Mouse (Mus musculus) forebrain, postnatal 0 days (tissue): ENCODE measurements around the gene Mup12. TPM values are rescaled to one million over a fixed set of nuclear protein-coding genes. Genes with fewer than 3 reads are reported as not detected.
"Not testable (repeated sequence)": the region's sequence is repeated elsewhere in the genome, so short reads cannot be mapped to it uniquely, and the experiment has no call there.

ENCODE experiments used
- ATAC-seq: fragments of 200-750 bp; cut with Nextera tagmentation; 2 replicates; pipeline ENCODE4 v1.8.0; 2017; ENCODE audit warnings: mild to moderate bottlenecking, moderate library complexity
- DNase-seq: peaks from one replicate; pipeline ENCODE4 v3.0.0-alpha.2; 2015
- H3K27ac ChIP-seq: fragments of 300-500 bp; sonication (generic); 2 replicates; pipeline ENCODE4 v1.5.1; 2014; ENCODE audit warnings: low read depth, mild to moderate bottlenecking, antibody characterized with exemption, low read length, moderate library complexity, mixed read lengths
- H3K27me3 ChIP-seq: fragments of 300-500 bp; sonication (generic); 2 replicates; pipeline ENCODE4 v1.6.1; 2014; ENCODE audit warnings: mild to moderate bottlenecking, low read length, mixed read lengths; ENCODE audit not compliant: insufficient read depth
- H3K36me3 ChIP-seq: fragments of 300-500 bp; sonication (generic); 2 replicates; pipeline ENCODE4 v1.6.1; 2014; ENCODE audit warnings: mild to moderate bottlenecking, moderate library complexity; ENCODE audit not compliant: insufficient read depth
- H3K4me1 ChIP-seq: fragments of 300-500 bp; sonication (generic); 2 replicates; pipeline ENCODE4 v1.6.1; 2014; ENCODE audit warnings: antibody characterized with exemption; ENCODE audit not compliant: insufficient read depth
- H3K4me2 ChIP-seq: fragments of 300-500 bp; sonication (generic); 2 replicates; pipeline ENCODE4 v1.6.1; 2014; ENCODE audit warnings: low read depth, mild to moderate bottlenecking, moderate library complexity
- H3K4me3 ChIP-seq: fragments of 300-500 bp; sonication (generic); 2 replicates; pipeline ENCODE4 v1.5.1; 2014; ENCODE audit warnings: low read depth, low read length, mixed read lengths
- H3K9ac ChIP-seq: fragments of 300-500 bp; sonication (generic); 2 replicates; pipeline ENCODE4 v1.6.1; 2014; ENCODE audit warnings: mild to moderate bottlenecking
- H3K9me3 ChIP-seq: fragments of 300-500 bp; sonication (generic); 2 replicates; pipeline ENCODE4 v1.6.1; 2016; ENCODE audit warnings: low read length
- WGBS: fragments of 180-500 bp; shearing (Covaris S2); extraction: QIAGEN DNeasy Blood & Tissue Kit; methylation state at CpG from one replicate; pipeline ENCODE4 v1.1.7; 2014; 5-methylcytosine and 5-hydroxymethylcytosine counted together
- polyA plus RNA-seq: library from polyadenylated mRNA; unstranded; fragments of >200 nt; fragmentation: Nextera tagmentation; extraction: Ambion mirVana; gene quantifications from 2 replicates; pipeline ENCODE4 v1.2.1, GENCODE M21; 2015
- total RNA-seq: library from RNA; depleted of rRNA; stranded (reverse); fragments of >200 nt; gene quantifications from 2 replicates; pipeline ENCODE4 v1.2.3, GENCODE M21; 2014; rRNA removed

Gene Mup12
- total RNA-seq (not detected in 2 replicates), polyA plus RNA-seq (not detected in 2 replicates)

GRCm38 (mm10) chr4:60741226-60741625 is at the start of gene Mup12:
Mup12 (minus strand) TSS chr4:60741326.
- WGBS: 94% methylated on average over 2 of the region's 4 CpGs
- DNase-seq, H3K27ac ChIP-seq, H3K9me3 ChIP-seq, H3K27me3 ChIP-seq, H3K4me3 ChIP-seq, ATAC-seq, H3K9ac ChIP-seq, H3K36me3 ChIP-seq, H3K4me1 ChIP-seq, H3K4me2 ChIP-seq: not testable (repeated sequence)

Other genes starting within 250 kb of the Mup12 start
- gene Mup1, start 239.4 kb downstream of the Mup12 start, total RNA-seq: not detected in 2 replicates
- not detected in 2 replicates for gene Mup1, start 239.4 kb downstream of the Mup12 start, polyA plus RNA-seq
- gene Mup10, start 159.1 kb downstream of the Mup12 start, total RNA-seq: not detected in 2 replicates
- not detected in 2 replicates for gene Mup10, start 159.1 kb downstream of the Mup12 start, polyA plus RNA-seq
- not detected in 2 replicates for gene Mup11, start 78.9 kb downstream of the Mup12 start, total RNA-seq
- not detected in 2 replicates for gene Mup11, start 78.9 kb downstream of the Mup12 start, polyA plus RNA-seq
- not detected in 2 replicates for gene Mup22, start 80.1 kb upstream of the Mup12 start, total RNA-seq
- not detected in 2 replicates for gene Mup22, start 80.1 kb upstream of the Mup12 start, polyA plus RNA-seq